Mouse (Mus musculus) heart, postnatal 25 days (tissue): Measurements from ENCODE around the gene Dab2ip. TPM values are rescaled to one million over a fixed set of nuclear protein-coding genes. Genes with fewer than 3 reads are reported as not detected.

Experiments used
- DNase-seq: peaks from one replicate; pipeline ENCODE4 v3.0.0; 2022; ENCODE audit warnings: low spot score
- intact Hi-C: fragments of 180-260 bp; cut with DNase I; formaldehyde crosslinking; loops from one replicate; pipeline ENCODE4 v1.15.1; 2025
- total RNA-seq, 2 experiments: library from RNA; stranded (reverse); gene quantifications; 2 replicates each; pipeline ENCODE4 v1.2.3; 2021

The Dab2ip gene
- total RNA-seq, 2 experiments from 2014 or later: 46.0 to 52.1 TPM

DNA sequence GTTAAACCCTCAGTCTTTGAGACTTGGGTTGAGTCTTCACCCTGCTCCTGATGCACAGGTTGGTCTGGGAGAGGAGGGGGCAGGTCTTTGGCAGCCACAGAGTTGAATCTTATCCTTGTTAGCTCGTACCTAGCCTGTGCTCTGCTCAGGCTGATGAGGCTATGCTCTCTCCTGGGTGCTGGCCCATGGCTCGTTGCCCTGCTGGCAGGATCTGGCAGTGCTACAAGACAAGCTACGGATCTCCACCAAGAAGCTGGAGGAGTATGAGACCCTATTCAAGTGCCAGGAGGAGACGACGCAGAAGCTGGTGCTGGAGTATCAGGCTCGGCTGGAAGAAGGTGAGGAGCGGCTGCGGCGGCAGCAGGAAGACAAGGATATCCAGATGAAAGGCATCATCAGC lies 164.8 kb downstream of the Dab2ip start:
- intact Hi-C loops: no loop called here
- DNase-seq: no peak

DNA sequence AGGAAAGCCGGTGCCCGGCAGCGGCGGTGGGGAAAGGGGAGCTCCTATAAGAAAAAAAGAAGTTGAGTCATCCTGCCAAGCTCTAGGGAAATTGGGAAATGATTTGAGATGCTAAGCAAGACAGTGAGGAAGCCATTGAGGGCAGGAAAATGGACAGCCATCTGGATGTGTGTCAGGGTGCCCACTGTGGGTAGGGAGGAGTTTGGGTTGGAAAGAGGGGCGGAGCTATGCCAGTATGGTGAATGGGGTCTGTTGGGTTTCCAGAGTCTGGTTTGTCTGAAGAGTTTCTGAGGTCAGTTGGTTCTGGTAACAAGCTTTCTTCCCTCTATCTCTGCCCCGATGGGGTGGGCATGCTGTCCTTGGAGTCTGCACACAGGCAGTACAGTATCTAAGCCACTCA lies 165.2 kb downstream of the Dab2ip start:
- no peak for DNase-seq
- intact Hi-C loops: no loop called here

DNA sequence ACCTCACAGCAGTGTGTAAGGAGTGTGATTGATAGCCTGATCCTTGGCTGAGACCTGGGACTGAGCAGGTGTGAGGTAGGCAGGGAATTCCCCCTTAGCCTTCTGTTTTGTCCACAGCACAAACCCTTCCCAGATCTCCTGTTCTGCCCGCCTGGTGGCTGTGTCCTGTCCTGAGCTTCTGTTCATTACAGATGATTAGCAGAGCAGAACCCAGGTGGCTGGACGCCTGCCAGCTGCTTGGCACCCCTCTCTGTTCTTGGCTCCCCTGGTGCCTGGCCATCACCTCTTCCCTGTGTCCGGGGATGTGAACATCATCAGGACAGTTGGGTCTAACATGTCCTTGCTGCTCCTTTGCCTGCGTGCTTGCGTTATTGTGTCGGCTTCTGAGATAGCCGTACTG lies 165.6 kb downstream of the Dab2ip start:
- intact Hi-C loops: no loop called here

DNA sequence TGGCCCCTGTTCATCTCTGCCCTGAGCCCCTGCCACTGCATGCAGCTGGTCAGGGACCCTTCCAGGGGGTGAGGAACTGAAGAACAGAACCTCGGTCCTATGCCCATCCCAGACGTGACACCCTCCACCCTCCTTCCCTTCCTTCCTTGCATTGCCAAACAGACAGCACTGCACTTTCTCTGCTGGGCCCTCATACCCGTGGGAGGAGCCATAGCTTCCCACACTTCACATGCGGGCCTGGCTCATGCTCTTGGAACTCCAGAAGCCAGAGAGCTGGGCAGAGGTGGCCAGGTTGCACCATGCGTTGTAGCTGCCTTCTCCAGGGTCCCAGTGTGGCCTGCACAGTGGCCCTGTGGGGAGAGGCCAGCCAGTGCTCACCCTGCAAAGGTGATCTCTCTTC lies 170.6 kb downstream of the Dab2ip start:
- DNase-seq: no peak
- intact Hi-C loops: loop anchor here (2.0 to 5.0 kb wide), 2 partner anchors 78 to 186 kb away; no protein-coding TSS in a partner anchor

More for the DNA sequence above, 165.6 kb downstream of the Dab2ip start:
- no peak for DNase-seq

DNA sequence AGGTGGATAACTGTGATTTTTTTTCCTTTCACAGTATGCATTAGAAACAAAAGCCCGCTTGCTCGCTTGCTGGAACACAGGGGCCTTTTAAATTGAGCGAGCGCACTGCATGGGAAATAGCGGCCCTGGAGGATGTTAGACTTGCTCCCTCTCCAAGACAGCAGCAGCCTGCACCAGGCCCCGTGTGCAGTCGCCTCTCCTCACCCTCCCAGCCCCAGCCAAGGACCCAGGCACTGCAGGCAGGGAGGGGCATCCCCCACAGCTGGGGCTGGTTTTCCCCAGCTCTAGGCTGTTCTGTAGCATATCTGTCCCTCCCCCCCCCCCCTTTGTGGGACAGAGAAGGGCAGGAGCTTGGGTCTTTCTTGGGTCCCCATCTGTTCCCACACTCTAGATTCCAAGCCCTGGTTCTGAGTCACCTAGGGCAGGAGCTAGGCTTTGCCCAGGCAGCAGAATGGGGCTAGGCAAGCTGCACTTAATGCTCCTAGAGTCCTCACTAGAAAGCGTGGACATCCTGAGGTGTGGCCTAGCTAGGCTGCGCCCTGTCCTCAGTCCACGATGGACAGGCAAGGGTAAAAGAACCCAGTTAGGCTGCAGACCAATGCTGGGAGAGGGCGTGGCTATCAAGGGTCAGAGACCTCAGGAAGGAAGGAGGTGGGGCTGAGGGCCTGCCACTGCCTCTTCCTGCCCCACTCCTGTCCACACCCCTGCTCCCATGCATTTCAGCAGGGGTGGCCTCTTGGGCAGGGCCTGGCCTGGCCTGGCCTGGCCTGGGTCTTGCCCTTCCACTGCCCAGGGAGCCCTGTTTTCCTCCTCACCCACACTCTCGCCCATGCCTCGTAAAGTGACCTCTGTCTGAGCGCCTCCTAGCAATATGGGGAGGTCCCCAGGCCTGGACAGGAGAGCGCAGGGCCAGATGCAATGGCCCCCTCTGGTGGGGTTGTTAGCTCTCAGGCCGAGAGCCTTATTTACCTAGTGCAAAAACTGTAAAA lies 171.3 kb downstream of the Dab2ip start:
- peak; percentile 68 for DNase-seq
- intact Hi-C loops: loop anchor here (2.0 to 10.0 kb wide), 3 partner anchors 79 to 187 kb away; no protein-coding TSS in a partner anchor

DNA sequence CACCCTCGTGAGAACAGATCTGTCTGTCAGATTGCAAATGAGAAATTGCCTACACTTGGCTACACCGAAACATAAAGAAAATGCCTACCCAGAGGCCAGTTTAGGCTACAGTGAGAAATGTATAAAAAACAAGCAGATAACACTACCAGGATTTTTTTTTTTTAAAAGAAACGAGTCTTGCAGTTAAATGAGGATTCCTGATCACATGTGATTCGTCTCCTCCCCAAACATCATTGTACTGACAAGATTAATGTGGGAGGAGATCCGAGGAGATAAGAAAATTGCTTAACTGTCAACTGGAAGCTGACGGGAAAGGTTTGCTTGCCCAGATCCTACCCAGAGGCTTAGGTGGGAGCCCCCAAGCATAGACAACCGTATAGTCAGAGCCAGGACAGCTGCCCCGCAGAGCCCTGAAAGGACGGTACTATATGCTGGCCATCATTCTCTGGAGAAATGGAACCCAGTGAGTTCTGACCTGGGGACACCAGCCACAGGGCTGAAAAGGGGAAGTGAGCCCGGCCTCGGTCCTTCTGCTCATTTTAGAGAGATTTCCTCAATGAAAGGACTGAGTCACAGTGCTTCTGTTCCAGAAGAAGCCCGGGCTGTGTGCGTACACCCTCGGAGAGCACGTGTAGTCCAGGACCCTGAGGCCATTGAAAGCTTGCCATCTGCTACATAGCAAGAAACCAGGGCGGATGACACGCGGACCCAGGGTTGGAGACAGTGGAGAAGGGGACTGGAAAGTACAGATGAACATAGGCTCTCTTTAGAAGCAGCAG lies 173.8 kb downstream of the Dab2ip start:
- no peak for DNase-seq
- intact Hi-C loops: loop anchor here (10.0 kb wide), 1 partner anchor 173 kb away; no protein-coding TSS in a partner anchor

DNA sequence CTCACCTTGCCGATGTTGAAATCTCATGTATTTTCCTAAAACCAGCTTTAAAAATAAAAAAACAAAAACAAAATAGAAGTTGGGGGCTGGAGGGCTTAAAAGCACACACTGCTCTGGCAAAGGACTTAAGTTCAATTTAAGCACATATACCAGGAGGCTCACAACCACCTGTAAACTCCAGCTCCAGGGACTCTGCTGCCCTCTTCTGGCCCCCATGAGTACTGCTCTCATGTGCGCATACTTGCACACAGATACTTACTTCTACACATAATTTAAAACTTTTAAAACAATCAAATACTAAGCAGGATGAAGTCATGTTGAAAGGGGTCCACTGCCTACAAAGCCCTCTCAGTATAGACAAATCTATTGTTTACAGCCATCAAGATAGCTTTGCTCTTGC lies 176.9 kb downstream of the Dab2ip start:
- intact Hi-C loops: loop anchor here (10.0 kb wide), 1 partner anchor 170 kb away; no protein-coding TSS in a partner anchor
- DNase-seq: no peak

DNA sequence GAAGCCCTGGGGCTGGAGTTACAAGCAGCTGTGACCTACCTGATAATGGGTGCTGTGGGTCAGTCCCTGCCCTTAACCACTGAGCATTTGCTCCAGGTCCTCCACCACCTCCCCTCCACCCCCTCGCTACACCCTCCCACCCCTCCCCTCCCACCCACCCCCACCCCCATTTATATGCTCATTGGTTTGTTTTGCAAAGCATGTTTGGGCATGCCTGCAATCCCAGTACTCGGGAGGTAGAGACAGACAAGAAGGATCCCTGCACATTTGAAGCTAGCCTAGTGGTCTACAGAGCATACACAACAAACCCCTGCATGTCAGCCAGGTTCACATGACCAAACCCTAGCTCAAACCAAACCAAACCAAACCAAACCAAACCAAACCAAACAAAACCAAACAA lies 178.0 kb downstream of the Dab2ip start:
- intact Hi-C loops: loop anchor here (10.0 kb wide), 1 partner anchor 169 kb away; no protein-coding TSS in a partner anchor
- DNase-seq: no peak

DNA sequence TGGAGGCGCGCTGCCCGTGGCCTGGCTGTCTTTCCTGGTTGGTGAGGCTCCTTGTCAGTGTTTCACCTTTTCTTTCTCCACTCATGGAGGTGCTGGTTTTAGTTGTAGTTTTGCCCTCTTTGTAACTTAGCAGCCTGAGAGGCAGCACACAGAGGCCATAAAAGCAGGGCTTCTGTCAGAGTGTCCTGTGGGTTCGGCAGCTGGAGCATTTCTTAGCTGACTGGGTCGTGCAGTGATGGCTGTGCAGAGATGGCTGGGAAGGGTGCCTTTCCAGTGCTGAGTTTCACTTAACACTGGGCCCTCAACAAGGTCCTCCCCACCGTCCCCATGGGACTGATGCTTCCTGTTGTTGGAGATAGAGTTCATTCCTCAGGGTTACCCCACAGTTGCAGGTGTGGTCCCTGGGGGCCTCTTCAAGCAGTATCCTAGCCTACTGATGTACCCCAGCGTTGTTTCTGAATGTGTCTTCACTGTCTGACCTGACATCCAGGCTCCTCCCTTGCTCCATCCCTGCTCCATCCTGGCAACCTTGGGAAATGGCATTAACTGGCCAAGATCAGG lies 179.5 kb downstream of the Dab2ip start:
- intact Hi-C loops: loop anchor here (10.0 kb wide), 1 partner anchor 167 kb away; no protein-coding TSS in a partner anchor
- DNase-seq: no peak

DNA sequence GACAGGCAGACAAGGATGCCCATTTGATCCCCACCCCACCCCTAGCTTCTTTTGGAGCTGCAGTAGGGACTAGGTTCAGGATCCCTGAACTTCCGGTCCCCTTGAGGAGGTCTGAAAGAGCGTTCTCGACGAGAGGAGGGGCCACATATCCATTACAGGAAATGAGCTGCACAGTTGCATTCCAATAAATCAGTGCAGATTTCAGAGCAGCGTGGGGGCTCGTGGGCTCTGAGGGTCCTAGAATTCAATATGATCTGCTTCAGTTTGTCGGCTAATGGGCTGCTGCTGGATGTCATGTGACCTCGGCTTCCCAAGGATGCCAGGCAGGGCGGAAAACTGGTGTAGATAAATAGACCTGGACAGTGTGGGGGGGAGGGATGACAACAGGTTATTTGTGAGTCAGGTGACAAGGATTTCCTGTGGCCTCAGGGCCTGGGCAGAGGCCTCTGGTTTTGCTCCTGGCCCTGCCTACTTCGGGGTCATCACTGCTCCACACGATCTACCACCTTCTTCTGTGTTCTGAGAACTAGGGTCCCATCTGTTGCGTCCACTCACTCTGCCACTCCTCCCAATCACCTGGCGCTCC lies 181.7 kb downstream of the Dab2ip start:
- DNase-seq: no peak
- intact Hi-C loops: loop anchor here (10.0 kb wide), 1 partner anchor 165 kb away; no protein-coding TSS in a partner anchor

DNA sequence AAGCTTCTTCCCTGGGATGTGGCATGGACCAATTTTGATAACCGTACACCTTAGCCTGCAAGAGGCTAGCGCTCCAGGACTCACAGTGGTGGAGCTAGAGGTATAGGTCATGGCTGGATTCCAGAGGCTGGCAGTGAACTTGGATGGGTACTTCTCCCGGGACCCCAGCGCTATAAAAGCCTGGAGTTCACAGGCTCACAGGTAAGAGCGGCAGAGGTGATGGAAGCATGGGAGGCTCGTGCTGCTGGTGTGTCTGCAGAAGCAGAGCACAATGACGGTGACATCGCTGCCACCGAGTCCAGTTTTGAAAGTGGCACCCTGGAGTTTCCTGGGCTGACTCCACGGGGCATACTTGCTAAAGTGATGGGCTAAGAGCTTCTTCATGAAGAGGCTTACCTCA lies 187.8 kb downstream of the Dab2ip start:
- intact Hi-C loops: no loop called here
- no peak for DNase-seq

DNA sequence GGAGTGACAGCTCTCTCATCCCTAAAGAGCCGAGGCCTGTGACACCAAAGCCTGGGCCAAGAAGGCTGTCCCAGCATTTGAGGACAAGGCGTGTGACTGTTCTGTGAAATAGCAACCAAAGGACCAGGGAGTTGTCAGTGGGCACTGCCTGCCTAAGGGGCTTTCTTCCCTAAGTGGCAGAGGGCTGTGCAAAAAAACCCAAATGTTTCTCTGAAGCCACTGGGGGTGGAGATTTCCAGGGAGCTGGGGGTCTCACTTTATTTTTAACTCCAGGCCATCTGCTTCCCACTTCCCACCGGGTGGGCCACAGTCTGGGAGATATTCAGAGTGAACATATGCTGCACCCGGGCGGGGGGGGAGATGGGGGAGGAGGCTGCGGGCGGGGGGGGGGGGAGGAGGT lies 188.6 kb downstream of the Dab2ip start:
- intact Hi-C loops: no loop called here
- DNase-seq: no peak

DNA sequence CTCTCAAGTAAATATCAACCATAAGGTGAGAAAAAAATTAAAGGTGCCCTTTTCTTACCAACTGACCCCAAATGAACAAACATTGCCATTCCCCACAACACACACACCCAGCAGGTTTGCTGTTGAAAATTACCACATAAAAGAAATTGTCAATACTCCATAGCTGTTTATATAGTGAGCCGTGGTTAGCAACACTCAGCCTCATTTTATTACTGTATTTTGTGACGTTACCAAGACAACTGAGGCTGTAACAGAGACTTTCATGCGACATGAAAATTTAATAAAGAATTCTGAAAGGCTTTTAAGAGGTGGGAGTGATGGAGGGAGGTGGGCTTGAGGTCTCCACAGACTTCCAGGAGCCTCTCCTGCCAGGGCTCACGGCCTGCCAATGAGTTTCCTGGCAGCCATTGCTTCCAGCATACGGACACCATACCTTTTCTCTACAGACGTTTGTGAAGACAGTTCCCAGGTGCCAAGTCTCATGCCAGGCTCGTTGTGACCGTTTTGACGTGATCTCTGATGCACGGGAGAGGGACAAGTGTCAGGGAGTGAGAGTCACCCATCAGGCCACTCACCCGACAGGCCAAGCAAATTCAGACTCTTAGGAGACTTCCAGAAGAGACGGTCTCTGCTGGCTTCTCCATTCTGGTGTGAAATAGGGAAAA lies 189.4 kb downstream of the Dab2ip start:
- intact Hi-C loops: no loop called here
- no peak for DNase-seq

DNA sequence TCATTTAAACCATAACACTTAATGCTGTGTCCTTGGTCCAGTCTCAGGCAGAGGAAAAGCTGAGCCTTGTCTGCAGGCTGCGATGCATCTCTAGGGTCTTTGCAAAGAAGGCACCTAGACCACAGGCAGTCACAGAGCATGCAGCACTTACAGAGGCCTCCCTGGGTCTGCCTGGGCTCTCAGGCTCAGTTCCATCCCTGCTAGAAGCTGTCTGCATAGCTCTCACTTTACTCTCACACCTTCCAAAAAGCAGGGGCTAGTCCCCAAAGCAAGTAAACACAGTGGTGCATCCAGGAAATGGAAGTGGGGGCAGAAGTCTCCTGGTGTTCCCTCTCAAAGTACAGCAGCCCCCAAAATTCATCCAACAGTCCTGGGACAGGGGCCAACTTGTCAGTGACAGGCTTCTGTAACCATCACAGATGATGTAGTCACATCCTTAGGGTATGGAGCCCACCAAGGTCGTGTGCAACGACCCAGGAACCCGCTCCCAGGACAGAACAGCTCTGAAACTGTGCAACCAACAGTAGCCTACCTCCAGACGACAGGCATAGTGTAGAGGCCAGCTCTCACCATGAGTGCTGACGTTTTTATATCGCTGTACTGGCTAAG lies 192.6 kb downstream of the Dab2ip start:
- DNase-seq: no peak
- intact Hi-C loops: no loop called here

DNA sequence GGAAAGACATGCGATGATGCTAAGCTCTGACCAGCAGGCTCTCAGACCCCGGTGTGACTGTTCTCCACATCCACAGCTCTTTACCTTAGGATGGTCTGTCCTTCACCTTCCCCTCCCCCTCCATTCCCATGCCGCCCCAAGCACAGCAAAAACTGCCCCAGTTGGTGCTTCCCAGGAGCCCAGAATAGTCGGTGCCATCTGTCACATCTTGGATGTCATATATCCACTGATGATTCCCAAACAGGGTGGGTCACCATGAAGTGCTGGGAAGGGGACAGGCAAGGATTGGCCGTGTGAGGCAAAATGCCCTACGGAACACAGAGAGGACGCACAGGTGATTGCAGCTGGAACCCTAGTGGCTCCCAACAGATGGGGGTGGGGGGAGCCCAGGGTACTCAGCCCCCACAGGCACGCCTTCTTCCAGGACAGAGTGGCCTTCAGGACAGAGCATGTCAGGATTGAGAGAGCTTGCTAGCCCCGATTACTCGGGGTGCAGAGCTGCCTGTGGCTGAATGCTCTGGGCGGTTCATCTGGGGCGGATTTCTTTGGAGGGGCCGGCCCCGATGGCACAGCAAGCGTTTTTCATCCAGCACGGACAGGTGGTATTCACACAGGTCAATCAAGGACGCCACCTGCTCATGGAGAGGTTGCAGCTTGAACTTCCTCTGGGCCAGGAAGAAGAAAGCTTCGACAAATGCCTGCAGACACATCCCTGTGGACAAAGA lies 193.9 kb downstream of the Dab2ip start:
- no peak for DNase-seq
- intact Hi-C loops: no loop called here

DNA sequence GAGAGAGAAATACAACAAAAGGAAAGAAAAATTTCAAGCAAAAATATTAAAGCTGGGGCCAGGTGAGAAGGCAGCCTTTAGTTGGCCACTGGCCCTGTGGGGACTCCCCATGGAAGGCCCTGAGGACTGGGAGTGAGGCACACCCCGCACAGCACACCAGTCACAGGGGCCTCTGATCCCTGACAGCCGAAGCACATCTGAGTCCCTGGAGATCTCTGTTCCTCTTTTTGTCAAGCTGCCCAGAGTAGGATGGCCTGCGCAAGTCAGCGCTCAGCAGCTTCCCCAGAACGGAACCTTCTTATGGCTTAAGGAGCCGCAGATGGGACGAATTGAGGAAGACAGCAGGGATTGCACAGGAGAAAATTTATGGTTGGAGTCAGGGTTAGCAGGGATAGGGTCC lies 198.4 kb downstream of the Dab2ip start:
- no peak for DNase-seq

DNA sequence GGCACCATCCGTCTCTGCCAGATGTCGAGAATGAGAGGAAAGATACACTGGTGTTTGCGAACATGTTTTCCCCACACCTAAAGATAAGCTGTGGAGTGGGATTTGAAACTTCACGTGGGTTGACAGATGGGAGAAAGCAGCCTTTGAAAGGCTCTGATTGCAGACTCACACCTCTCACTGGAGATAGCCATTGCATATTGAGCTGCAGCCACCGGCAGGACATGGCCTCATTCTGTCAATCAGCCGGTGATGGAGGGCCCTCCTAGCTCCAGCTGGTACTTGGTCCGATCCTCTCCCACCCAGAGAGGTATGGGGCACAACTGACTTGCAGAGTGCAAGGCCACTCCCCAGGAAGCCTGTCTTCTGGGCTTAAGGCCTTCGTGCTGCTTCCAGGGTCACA lies 202.3 kb downstream of the Dab2ip start:
- intact Hi-C loops: no loop called here
- no peak for DNase-seq

More for the DNA sequence above, 198.4 kb downstream of the Dab2ip start:
- intact Hi-C loops: no loop called here

DNA sequence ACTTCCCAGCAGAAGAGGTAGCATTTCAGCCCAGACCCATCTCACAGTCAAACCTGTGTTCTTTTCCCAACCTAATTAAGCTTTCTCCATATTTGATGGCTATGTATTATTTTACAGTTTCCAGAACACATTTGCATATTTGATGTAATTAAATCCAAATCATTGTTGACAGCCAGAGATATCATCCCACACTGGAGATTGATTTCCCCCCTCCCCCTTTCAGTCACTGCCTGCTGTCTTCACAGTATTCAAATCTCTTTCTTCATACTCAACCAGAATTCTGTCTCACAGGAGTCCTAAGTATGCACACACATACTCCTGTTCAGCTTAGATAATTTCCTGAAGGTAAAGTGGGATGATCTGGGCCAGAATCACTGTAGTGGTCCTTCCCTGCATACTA lies 202.8 kb downstream of the Dab2ip start:
- intact Hi-C loops: no loop called here
- DNase-seq: no peak
